Mouse (Mus musculus) heart, embryonic 14.5 days (tissue): ENCODE measurements around the gene Gpx3. TPM values are rescaled to one million over a fixed set of nuclear protein-coding genes. Genes with fewer than 3 reads are reported as not detected.
"Not testable (repeated sequence)": the region's sequence is repeated elsewhere in the genome, so short reads cannot be mapped to it uniquely, and the experiment has no call there.

Experiments
- ATAC-seq: fragments of 200-750 bp; cut with Nextera tagmentation; 2 replicates; pipeline ENCODE4 v1.8.0; 2017; ENCODE audit warnings: low read depth, moderate TSS enrichment; ENCODE audit not compliant: insufficient number of reproducible peaks, insufficient read depth, low FRiP score
- H3K27ac ChIP-seq, 2 experiments: fragments of 200-500 bp in 1 of 2; fragments of 300-500 bp in 1 of 2; sonication (generic) in 1 of 2; replicated peaks in 1 of 2; 2 replicates each; pipeline ENCODE4 v1.5.1; 2012 to 2014; ENCODE audit warnings: low read depth in 2 of 2, low read length in 2 of 2, control low read depth in 1 of 2, mild to moderate bottlenecking in 1 of 2, mixed read lengths in 1 of 2; ENCODE audit not compliant: control insufficient read depth in 1 of 2, insufficient read depth in 1 of 2
- H3K27me3 ChIP-seq: fragments of 300-500 bp; sonication (generic); 2 replicates; pipeline ENCODE4 v1.6.1; 2014; ENCODE audit warnings: mild to moderate bottlenecking, low read length, control low read depth; ENCODE audit not compliant: control insufficient read depth, insufficient read depth
- H3K36me3 ChIP-seq: fragments of 300-500 bp; sonication (generic); 2 replicates; pipeline ENCODE4 v1.6.1; 2014; ENCODE audit warnings: mild to moderate bottlenecking, control low read depth, low read length, mixed read lengths; ENCODE audit not compliant: control insufficient read depth, insufficient read depth
- H3K4me1 ChIP-seq, 2 experiments: fragments of 200-500 bp in 1 of 2; fragments of 300-500 bp in 1 of 2; sonication (generic) in 1 of 2; 2 replicates each; pipeline ENCODE4 v1.6.1; 2012 to 2014; ENCODE audit warnings: low read length in 2 of 2, control low read depth in 1 of 2, mixed read lengths in 1 of 2; ENCODE audit not compliant: control insufficient read depth in 2 of 2, insufficient read depth in 2 of 2
- H3K4me2 ChIP-seq: fragments of 300-500 bp; sonication (generic); 2 replicates; pipeline ENCODE4 v1.6.1; 2014; ENCODE audit warnings: mild to moderate bottlenecking, low read length
- H3K4me3 ChIP-seq, 2 experiments: fragments of 200-500 bp in 1 of 2; fragments of 300-500 bp in 1 of 2; sonication (generic) in 1 of 2; 2 replicates each; pipeline ENCODE4 v1.5.1; 2012 to 2014; ENCODE audit warnings: low read length in 2 of 2, mild to moderate bottlenecking in 2 of 2, control low read depth in 1 of 2, low read depth in 1 of 2, moderate library complexity in 1 of 2; ENCODE audit not compliant: control insufficient read depth in 1 of 2, insufficient read depth in 1 of 2
- H3K9ac ChIP-seq: fragments of 300-500 bp; sonication (generic); 2 replicates; pipeline ENCODE4 v1.6.1; 2014; ENCODE audit warnings: mild to moderate bottlenecking, low read length
- H3K9me3 ChIP-seq: fragments of 300-500 bp; sonication (generic); 2 replicates; pipeline ENCODE4 v1.6.1; 2016; ENCODE audit warnings: low read length, control low read depth; ENCODE audit not compliant: control insufficient read depth
- WGBS: fragments of 180-500 bp; shearing (Covaris S2); extraction: QIAGEN DNeasy Blood & Tissue Kit; methylation state at CpG from one replicate; pipeline ENCODE4 v1.1.7; 2014; 5-methylcytosine and 5-hydroxymethylcytosine counted together
- polyA plus RNA-seq: library from polyadenylated mRNA; unstranded; fragments of >200 nt; fragmentation: Nextera tagmentation; extraction: Ambion mirVana; gene quantifications from 2 replicates; pipeline ENCODE4 v1.2.1, GENCODE M21; 2014

Gene Gpx3
- polyA plus RNA-seq, 1 experiment from 2014 or later: 1,448 TPM

GRCm38 (mm10) chr11:54896646-54897045, 5.6 kb upstream of the Gpx3 start:
- not testable (repeated sequence) for H3K9me3 ChIP-seq, H3K9ac ChIP-seq, H3K4me3 ChIP-seq, H3K36me3 ChIP-seq, H3K4me2 ChIP-seq, ATAC-seq, H3K4me1 ChIP-seq, H3K27me3 ChIP-seq, H3K27ac ChIP-seq
- WGBS: 72% methylated on average over 3 of the region's 3 CpGs

- Histone ChIP-seq H3K36me3 (no peaks in the 10 kb centered on the region), H3K27me3 (no peaks in the 10 kb centered on the region), H3K4me1 (peaks cover 3 to 5% of the 10 kb centered on the region in 2 experiments; a peak in 3 of 4 replicates), H3K9ac (no peak overlapping the region), H3K9me3 (no peaks in the 10 kb centered on the region), H3K4me2 (no peak overlapping the region), H3K27ac (no peak overlapping the region), H3K4me3 (no peak overlapping the region)
- 76% methylated on average over 5 of the region's 5 CpGs for WGBS
- ATAC-seq: no peak
Measured at GRCm38 (mm10) chr11:54897470-54897869, 4.8 kb upstream of the Gpx3 start.

- H3K9ac ChIP-seq: no peak overlapping the region
- no peaks in the 10 kb centered on the region for H3K9me3 ChIP-seq
- H3K4me3 ChIP-seq: no peak overlapping the region
- no peaks in the 10 kb centered on the region for H3K27me3 ChIP-seq
- H3K4me2 ChIP-seq: no peak overlapping the region
- H3K4me1 ChIP-seq: peaks cover 17 to 22% of the 10 kb centered on the region in 2 experiments
- no peak for ATAC-seq
- no peak overlapping the region for H3K27ac ChIP-seq
- no peaks in the 10 kb centered on the region for H3K36me3 ChIP-seq
- WGBS: 73% methylated on average over 4 of the region's 4 CpGs
Measured at GRCm38 (mm10) chr11:54899657-54900056, 2.6 kb upstream of the Gpx3 start.

- H3K27ac ChIP-seq: peak overlapping the region; percentile 40 to 67; a peak in 3 of 4 replicates
- peak overlapping the region; percentile 69 for H3K9ac ChIP-seq
- no peaks in the 10 kb centered on the region for H3K27me3 ChIP-seq
- 37% methylated on average over 5 of the region's 5 CpGs for WGBS
- peaks cover 15% of the 10 kb centered on the region for H3K36me3 ChIP-seq
- no peak for ATAC-seq
- peak overlapping the region; percentile 45 to 65 for H3K4me3 ChIP-seq
- peaks cover 28 to 43% of the 10 kb centered on the region in 2 experiments for H3K4me1 ChIP-seq
- H3K9me3 ChIP-seq: no peaks in the 10 kb centered on the region
- peak overlapping the region; percentile 70 for H3K4me2 ChIP-seq
Measured at GRCm38 (mm10) chr11:54903339-54903738, 1.1 kb downstream of the Gpx3 start.

GRCm38 (mm10) chr11:54903940-54904706, 1.9 kb downstream of the Gpx3 start:
- no peaks in the 10 kb centered on the region for H3K9me3 ChIP-seq
- H3K27ac ChIP-seq: peak overlapping the region; percentile 58 to 67
- H3K4me3 ChIP-seq: peak overlapping the region; percentile 45 to 65
- H3K27me3 ChIP-seq: no peaks in the 10 kb centered on the region
- H3K36me3 ChIP-seq: peaks cover 21% of the 10 kb centered on the region
- peak; percentile 61 for ATAC-seq
- H3K9ac ChIP-seq: peak overlapping the region; percentile 69; the same call in 1 of the 2 replicates
- WGBS: 21% methylated on average over 4 of the region's 4 CpGs
- peaks cover 28 to 43% of the 10 kb centered on the region in 2 experiments for H3K4me1 ChIP-seq
- H3K4me2 ChIP-seq: peak overlapping the region; percentile 70

GRCm38 (mm10) chr11:54905086-54905485, 2.8 kb downstream of the Gpx3 start:
- Histone ChIP-seq H3K4me1 (peaks cover 28 to 43% of the 10 kb centered on the region in 2 experiments), H3K4me3 (no peak overlapping the region), H3K27ac (peak overlapping the region in 1 of 2 experiments; percentile 47; a peak in 2 of 4 replicates), H3K36me3 (peaks cover 31% of the 10 kb centered on the region), H3K9ac (no peak overlapping the region), H3K9me3 (no peaks in the 10 kb centered on the region), H3K27me3 (no peaks in the 10 kb centered on the region), H3K4me2 (no peak overlapping the region)
- 79% methylated on average over 3 of the region's 3 CpGs for WGBS
- no peak for ATAC-seq

- Histone ChIP-seq H3K36me3 (peaks cover 39% of the 10 kb centered on the region), H3K27ac (peak overlapping the region; percentile 29 to 44), H3K4me2 (no peak overlapping the region), H3K9ac (peak overlapping the region; percentile 1; the same call in 1 of the 2 replicates), H3K9me3 (no peaks in the 10 kb centered on the region), H3K4me1 (peaks cover 28 to 43% of the 10 kb centered on the region in 2 experiments), H3K27me3 (no peaks in the 10 kb centered on the region), H3K4me3 (no peak overlapping the region)
- WGBS: 33% methylated on average over 4 of the region's 4 CpGs
- ATAC-seq: no peak
Measured at GRCm38 (mm10) chr11:54905931-54906330, 3.7 kb downstream of the Gpx3 start.
